Mouse (Mus musculus): ENCODE measurements around the gene Pde4dip.

The Pde4dip gene

GRCm38 (mm10) chr3:97888168-97888901 is at the start of gene Pde4dip:
Gene Pde4dip, minus strand, starts transcription at chr3:97888707.
- no peak for DNase-seq

- no peak for DNase-seq
Observed at GRCm38 (mm10) chr3:97937945-97938266, 49.4 kb upstream of the Pde4dip start.

DNA sequence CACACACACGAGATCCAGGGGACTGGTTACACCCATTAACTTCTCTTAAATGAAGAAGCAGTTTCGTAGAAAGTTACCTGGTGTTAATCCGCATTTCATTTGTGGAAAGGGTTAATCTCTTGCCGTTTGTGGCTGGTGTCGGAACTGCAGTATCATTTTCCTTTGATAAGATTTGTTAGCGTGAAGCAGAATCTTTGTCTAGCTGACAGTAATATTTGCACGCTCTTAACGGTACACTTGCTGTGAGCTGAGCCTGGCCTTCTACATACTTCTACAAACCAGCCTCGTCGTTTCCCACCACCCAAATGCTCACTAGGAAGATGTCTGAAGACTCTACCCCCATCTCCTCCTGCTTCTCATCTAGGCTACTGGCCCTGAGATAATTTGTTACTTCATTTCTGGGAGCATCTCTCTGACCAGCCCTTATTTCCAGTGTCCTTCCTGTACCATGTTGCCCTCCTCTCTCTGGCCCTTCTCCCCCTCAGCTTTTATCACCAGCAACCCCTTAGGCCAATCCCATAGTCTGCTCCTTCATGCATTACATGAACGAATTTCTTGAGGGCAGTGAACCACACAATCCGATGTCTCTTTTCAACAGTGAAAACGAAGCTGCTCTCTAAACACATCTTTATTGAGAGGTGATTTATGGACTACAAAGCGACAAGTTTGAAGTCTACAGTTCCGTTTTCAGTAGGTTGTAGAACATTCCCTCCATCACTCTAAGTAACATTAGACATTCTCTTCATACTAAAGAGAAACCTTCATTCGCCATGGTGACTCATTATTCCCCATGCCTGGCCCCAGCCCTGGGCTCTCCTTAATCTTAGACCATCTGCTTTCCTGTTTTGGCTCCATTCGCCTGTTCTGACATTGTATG is 48.8 kb upstream of the Pde4dip start:
- DNase-seq = no peak

- no peak for DNase-seq
Observed at GRCm38 (mm10) chr3:97934331-97935300, 46.1 kb upstream of the Pde4dip start.

- no peak for DNase-seq
Observed at GRCm38 (mm10) chr3:97933811-97934210, 45.3 kb upstream of the Pde4dip start.

DNA sequence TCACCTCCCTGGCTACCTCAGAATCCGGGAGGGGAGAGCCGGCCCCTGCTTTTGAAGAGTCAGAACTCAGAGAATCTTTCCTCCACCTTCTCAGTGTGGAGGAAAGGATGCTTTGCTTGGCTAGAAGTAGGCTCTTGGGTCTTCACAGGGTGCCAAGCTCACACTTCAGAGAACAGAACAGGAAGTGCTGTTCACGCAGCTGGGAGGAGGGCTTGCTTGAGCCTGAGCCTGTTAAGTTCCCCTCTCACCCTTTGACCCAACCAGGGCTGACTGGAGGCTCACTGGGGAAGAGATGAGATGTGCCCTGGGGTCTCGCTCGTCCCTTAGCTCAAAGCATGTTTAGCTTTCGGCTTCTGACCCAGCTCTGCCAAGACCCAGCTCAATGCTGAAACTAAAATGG is 44.7 kb upstream of the Pde4dip start:
- DNase-seq = peak; percentile 55 to 61

DNA sequence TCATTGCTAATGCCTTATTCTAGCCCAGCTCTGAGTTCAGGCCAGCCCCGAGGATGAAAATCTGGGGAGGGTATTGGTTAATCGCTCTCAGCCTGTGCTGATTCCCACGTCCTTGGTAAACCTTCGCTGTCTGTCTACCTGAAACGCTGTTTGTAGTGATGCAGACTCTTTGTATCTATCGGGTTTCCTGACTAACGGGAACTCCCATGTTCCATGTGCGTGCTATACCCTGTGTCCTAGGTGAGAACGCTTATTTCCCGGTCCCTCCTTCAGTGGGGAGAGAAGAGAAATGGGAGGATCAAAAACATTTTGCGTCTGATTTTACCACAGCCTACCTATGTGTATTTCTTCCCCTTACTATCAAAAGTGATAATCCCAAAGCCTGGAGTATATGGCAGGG is 44.3 kb upstream of the Pde4dip start:
- DNase-seq = no peak

GRCm38 (mm10) chr3:97932131-97932530 is 43.6 kb upstream of the Pde4dip start:
- peak in 1 of 2 experiments; percentile 34 for DNase-seq

DNA sequence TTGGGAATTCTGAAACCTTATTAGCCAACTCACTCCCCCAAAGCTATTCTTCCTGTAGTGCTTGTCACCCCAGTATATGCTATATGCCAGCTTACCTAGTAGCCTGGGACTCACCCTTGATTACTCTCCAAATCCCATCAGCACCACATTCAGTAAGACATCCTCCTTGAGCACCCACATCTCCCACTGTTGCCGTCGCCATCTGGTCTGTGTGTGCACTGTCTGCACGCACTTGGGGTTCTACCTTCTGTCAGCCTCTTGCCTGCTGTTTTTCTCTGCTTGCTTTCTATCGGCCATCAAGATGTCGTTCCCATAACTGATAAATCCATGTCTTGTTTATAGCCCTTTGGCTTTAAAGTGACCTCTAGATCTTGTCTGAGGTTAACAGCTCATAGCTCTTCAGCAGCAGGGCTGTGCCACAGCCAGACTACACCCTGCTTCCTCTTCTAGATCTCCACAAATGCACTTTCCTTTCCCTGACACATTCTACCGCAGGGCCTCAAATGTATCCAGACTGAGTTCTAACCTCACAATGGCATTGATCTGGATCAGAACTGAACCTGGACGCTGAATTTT is 42.9 kb upstream of the Pde4dip start:
- no peak for DNase-seq

DNA sequence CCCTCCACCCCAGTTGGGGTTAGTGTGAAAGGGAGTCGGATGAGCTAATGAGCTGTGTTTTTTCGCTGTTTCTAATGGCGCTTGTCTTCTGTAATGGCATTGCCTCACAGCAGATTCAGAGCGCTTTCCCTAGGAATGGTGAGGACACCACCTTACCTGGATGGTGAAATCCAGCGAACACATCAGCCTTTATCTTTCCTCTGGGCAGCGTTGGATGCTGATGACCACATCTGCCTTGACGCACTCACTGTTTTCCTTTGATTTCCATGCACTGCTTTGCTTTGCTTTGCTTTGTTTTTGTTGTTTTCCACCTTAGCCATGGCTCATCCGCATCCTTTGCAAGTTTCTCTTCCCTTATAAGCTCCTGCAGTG is 42.3 kb upstream of the Pde4dip start:
- no peak for DNase-seq

DNA sequence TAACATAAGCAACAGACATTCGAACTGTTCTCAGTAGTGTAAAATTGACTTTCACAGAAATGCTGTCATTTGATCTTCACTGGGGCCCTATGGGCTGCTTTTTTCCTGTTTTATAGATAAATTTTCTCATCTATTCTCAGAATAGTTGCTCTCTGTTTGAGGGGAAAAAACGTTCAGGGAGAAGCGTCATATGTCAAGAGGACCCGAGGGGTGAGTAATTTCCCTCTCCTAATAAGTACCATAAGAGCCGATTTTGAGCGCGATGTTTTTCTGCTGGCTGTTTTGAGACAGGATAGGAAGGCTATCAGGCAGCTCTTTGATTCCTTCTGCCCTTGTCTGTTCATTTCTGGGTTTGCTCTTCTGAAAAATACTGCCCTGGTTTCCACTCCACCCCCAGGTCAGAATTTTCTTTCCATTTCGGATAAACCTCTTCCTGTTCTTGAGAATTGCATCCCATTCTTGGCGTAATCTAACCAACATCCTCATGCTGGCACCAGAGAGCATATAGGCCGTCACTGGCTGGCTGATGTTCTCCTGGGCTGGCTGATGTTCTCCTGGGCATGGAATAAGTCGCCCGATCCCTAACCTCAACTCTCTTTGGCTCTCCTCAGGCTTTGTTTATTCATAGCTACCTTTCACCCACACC is 41.8 kb upstream of the Pde4dip start:
- DNase-seq = no peak

- peak in 1 of 2 experiments; percentile 51 for DNase-seq
Observed at GRCm38 (mm10) chr3:97928968-97929858, 40.7 kb upstream of the Pde4dip start.

DNA sequence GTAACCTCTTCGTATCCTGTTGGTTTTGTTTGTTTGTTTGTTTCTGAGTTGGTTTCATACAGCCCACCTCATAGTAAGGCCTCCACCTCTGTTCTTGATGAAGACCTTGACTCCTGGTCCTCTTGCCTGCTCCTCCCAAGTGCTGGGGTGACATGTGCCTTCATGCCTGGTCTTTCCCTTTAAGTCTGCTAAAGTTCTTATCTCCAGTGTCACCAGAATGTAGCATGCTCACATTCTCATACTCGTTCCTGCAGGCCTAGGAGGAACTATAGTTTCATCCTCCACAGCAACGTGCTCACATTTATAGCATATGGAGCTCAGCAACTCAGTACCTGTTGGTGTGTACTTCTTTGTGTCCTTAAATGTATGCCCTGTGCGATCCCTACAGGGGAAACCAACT is 38.8 kb upstream of the Pde4dip start:
- no peak for DNase-seq

GRCm38 (mm10) chr3:97925246-97925645 is 36.7 kb upstream of the Pde4dip start:
- DNase-seq = no peak

- DNase-seq = no peak
Observed at GRCm38 (mm10) chr3:97918885-97919550, 30.5 kb upstream of the Pde4dip start.

- DNase-seq = no peak
Observed at GRCm38 (mm10) chr3:97915081-97915480, 26.6 kb upstream of the Pde4dip start.

DNA sequence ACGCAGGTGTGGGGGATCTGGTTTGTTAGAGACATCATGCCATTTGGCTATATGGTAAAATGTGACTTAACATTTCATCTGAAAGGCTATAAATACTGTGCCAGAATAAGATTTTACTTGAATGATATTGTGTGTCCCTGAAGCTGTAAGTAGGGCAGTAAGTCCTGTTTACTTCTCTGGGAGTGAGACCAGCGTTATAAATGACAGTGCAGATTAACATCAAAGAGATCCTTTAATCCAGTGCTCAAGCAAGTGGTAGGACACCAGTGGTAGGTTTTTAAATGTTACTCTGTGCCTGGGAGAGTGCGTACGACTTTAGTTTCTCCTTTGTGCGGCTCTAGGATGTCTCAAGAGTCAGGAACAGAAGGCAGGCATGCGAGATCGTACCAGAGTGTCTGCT is 22.6 kb upstream of the Pde4dip start:
- DNase-seq = no peak

GRCm38 (mm10) chr3:97909737-97910136 is 21.2 kb upstream of the Pde4dip start:
- DNase-seq = no peak

- no peak for DNase-seq
Observed at GRCm38 (mm10) chr3:97901586-97901985, 13.1 kb upstream of the Pde4dip start.
